ENCODE assay signal across 20 mouse cellular contexts in genomic region chr11:111545291-111545690, GRCm38 (mm10).
"Had no signal": no experiment of that assay in that cellular context is flagged by ENCODE, and none has a peak within 500 bp of the region (broad histone marks: within the 10 kb centered on the region; RNA-seq: fewer than 3 reads in every experiment).

No protein-coding gene starts in this region.

- H3K4me2 ChIP-seq: lung, embryonic 15.5 days; midbrain, embryonic 12.5 days; neural tube, embryonic 13.5 days; neural tube, embryonic 15.5 days had no signal

- H3K36me3 ChIP-seq: lung, embryonic 15.5 days; midbrain, embryonic 10.5 days; midbrain, embryonic 12.5 days; neural tube, embryonic 13.5 days; neural tube, embryonic 15.5 days had no signal

- H3K4me1 ChIP-seq: midbrain, embryonic 10.5 days; midbrain, embryonic 12.5 days; neural tube, embryonic 13.5 days; neural tube, embryonic 15.5 days had no signal

- H3K9me3 ChIP-seq: lung, embryonic 15.5 days; midbrain, embryonic 10.5 days; midbrain, embryonic 12.5 days; neural tube, embryonic 13.5 days; neural tube, embryonic 15.5 days had no signal

- H3K4me3 ChIP-seq: lung, embryonic 15.5 days; midbrain, embryonic 10.5 days; midbrain, embryonic 12.5 days; myocyte; neural tube, embryonic 13.5 days; neural tube, embryonic 15.5 days had no signal

- H3K9ac ChIP-seq: liver, embryonic 14.5 days; lung, embryonic 15.5 days; midbrain, embryonic 12.5 days; neural tube, embryonic 13.5 days; neural tube, embryonic 15.5 days had no signal

- DNase-seq: lung, adult 18-20 months; lung, postnatal 14 days; lung, postnatal 36 days; midbrain, embryonic 14.5 days; retina, postnatal 1 day; right cerebral cortex, adult 18-20 months; right cerebral cortex, postnatal 25 days; right cerebral cortex, postnatal 4 days; spleen, adult 18-20 months; thymus, adult 18-20 months; thymus, postnatal 14 days; thymus, postnatal 36 days had no signal

- H3K27me3 ChIP-seq: lung, embryonic 15.5 days; midbrain, embryonic 12.5 days; neural tube, embryonic 13.5 days; neural tube, embryonic 15.5 days had no signal

- H3K27ac ChIP-seq: liver, embryonic 14.5 days; lung, embryonic 15.5 days; midbrain, embryonic 10.5 days; midbrain, embryonic 12.5 days; neural tube, embryonic 13.5 days; neural tube, embryonic 15.5 days had no signal

- ATAC-seq: midbrain, embryonic 16.5 days had no signal
